Mouse (Mus musculus) mouse embryonic stem cell (cell line): ENCODE data around the gene G6pc.
"Not testable (repeated sequence)": the region's sequence is repeated elsewhere in the genome, so short reads cannot be mapped to it uniquely, and the experiment has no call there.

Experiments
- in situ Hi-C, 2 experiments: fragments of 300-500 bp; cut with MboI; formaldehyde crosslinking; loops; 1 replicate in 1 of 2; 3 replicates in 1 of 2; pipeline ENCODE4 v1.14.3; 2019 to 2020; ENCODE audit warnings: low sequenced_read_pairs in 2 of 2, low pct_unique_long_range_greater_than_20kb in 1 of 2, mixed read lengths in 1 of 2; ENCODE audit not compliant: unreplicated experiment in 1 of 2

The G6pc gene

DNA sequence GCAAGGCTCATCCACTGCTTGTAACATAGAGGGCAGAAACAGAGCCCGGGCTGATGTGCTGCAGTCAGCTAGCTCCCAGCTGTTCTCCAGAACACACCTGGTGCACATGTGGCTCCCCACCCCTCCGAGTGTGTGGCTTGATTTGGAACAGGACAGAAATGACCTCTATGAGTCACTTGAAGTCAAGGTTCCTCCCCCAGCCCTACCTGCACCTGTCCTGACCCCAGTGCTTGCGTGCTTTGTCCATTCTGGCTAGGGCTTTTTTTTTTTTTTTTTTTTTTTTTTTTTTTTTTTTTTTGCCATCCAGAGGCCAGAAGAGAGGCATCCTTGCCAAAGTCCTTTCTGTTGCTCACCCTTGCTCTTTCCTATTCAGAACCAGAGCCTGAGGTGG, 15.6 kb upstream of the G6pc start:
- in situ Hi-C loops = no loop called here

DNA sequence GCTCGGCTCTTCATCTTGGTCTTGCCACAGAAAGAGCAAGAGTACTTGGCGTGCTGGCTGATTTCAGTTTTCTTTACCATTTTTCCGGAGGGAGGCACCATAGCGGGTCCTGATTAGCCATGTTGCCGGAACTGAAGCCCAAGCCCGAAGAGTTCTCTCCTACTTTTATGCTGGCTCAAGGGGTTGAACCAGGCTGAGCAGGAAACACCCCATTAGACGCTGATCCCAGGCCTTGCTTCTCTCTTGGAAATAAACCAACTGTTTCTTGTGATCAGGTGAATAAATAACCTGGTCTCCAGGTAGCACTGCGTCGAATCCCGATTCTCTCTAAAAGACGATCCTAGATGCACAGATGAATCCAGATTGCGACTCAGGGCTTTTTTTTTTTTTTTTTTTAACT, 13.9 kb upstream of the G6pc start:
- in situ Hi-C loops = no loop called here

DNA sequence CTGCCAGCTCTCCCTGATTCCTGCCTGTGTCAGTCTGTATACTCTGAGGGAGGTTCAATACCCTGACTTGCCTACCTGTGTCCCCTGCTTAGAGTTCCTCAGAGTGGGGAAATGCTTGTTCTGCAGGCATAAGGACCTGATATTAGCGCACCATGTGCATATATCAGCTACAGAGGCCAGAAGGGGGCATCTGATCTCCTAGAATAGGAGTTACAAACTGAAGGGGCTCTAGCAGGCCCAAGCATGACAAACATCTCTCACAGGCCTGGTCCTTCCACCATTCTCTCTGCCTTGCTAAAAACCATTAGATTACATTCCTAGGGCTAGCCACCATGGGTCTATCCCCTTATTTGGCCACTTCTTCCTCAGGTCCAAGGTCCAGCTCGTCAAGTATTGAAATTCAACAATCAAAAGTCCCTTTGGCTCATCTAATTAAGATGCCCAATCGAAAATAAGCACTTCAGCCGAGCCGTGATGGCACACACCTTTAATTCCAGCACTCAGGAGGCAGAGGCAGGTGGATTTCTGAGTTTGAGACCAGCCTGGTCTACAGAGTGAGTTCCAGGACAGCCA, 12.8 kb upstream of the G6pc start:
- in situ Hi-C loops = no loop called here

DNA sequence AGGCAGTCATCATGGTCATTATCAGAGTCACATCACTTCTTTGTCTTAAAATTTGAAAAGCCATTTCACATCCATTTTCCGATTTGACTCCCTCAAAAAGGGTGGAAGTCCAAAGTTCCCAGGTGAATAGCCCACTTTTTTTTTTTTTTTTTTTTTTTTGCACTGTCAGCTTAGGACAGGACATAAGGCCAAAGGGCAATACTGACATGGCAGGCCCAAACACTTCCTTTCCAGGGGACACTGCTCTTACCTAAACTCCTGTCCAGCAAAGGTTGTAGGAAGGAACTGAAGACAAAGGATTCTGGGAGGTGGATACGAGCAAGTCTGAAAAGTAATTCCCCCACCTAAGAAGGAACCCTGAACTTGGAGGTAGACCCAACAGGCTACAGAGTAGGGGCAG, 11.4 kb upstream of the G6pc start:
- in situ Hi-C loops = no loop called here

DNA sequence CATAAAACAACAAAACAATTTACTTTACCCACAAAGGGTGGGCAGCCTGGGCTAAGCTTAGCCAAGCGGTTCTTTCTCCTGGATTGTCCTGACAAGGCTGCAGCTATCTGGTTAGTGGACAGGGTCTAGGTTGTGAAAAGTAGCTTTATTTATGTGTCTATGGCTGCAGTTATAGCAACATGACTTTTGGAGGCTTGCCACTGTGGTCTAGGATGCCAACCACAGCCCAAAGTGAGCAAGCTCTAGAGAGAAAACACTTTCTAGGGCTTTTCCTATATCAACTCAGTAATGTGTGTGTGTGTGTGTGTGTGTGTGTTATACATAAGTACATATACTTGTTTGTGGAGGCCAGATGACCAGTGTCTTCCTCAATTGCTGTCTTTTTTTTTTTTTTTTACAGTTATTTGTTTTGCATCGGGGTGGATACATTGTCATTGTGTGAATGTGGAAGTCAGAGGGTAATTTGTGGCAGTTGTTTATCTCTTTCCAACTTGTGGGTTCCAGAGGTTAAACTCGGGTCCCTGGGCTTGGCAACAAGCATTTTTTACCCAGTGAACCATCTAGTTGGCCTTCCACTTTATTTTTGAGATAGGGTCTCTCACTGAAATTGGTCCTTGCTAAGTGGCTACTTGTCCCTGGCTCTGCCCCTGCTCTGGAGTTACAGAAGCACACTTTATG, 9.7 kb upstream of the G6pc start:
- in situ Hi-C loops = no loop called here

DNA sequence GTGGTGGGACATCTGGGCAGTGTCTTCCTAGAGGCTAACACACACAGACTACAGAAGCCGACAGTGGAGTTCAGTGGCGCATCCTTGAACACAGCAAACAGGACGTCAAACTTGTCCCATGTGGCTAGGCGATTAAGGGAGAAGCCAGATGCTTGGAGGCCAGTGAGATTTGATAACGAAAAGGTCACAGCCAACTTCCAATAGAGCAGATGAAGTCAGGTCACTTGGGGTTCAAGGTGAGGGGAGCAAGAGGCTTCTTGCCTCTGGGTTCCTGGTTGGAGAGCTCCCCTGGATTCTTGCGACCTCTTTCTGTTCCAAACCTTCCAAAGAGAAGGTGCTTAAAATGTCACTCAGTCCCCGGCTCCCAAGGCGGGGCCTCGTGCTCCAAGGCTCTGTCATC, 7.6 kb upstream of the G6pc start:
- in situ Hi-C loops = no loop called here

DNA sequence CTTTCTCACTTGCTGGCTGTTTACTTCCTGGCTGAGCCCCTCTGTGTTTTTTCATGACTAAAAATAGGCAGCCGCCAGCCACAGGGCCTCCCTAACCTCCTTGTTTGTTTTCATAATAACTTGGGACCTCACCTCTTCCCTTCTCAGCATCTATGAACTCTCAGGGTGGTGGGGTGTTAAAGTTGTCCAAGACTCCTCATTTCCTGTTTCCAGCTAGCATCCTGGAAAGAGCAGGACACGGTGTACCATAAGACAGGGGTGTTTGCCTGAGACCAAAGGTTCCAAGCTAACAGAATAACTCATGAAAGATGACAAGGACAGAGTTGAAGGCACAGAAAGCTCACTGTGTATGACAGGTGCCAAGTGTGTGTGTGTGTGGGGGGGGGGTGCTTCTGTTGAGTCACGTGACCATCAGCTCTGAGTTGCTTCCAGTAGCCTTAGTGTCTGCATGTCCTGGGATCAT, 6.7 kb upstream of the G6pc start:
- in situ Hi-C loops = no loop called here

DNA sequence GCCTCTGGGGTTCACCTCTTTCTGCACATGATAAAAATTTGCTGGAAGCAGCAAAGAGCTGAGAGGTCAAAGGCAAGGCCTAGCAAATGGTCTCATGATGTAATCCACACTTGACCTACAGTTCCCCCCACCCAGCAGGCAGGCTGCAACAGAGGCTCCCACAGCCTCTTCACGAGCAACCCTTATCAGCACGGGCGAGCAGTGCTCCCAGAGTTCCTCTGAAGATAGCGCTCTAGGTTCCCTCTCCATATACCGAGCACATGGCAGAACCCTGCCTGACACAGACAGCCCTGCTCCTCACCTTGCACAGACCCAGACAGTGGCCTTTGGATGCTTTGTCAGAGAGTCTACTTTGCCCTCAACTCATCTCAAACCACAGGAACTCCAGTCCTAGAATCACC, 2.8 kb upstream of the G6pc start:
- in situ Hi-C loops = no loop called here

DNA sequence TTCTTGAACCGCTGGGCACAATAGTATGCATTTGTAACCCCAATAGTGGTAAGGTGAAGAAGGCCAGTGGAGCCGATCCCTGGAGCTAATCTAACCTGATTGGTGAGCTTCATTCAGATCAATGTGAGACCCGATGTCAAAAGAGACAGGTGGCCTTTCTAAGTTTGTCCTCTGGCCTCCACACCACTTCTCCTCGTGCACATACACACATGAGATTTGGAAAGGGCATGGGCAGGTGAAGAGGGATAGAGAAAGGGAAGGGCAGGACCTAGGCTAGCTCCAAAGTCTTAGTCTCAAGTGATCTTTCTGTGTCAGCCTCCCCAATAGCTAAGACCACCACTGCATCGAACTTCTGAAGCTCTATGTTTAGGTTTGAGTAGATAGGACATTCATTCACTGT, 2.8 kb downstream of the G6pc start:
- in situ Hi-C loops = no loop called here

DNA sequence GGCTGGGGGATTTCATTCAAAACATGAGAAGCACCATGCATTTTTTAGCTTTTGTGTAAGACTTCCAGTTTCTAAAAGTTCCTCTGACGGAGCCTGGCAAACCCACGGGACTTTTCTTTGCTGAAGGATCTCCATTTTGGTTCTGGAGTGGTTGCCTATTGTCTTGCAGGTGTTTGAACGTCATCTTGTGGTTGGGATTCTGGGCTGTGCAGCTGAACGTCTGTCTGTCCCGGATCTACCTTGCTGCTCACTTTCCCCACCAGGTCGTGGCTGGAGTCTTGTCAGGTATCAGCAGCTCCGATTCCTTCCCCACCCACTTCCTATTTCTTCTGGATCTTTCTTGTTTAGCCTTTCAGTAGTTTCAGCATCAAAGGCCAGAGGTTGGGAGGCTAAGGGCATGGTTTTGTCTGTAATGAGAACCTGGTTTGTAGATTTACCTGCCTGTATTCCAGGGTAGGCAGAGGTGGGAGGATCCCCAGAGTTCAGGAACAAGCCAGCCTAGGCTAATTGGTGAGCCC, 7.1 kb downstream of the G6pc start:
- in situ Hi-C loops = no loop called here

DNA sequence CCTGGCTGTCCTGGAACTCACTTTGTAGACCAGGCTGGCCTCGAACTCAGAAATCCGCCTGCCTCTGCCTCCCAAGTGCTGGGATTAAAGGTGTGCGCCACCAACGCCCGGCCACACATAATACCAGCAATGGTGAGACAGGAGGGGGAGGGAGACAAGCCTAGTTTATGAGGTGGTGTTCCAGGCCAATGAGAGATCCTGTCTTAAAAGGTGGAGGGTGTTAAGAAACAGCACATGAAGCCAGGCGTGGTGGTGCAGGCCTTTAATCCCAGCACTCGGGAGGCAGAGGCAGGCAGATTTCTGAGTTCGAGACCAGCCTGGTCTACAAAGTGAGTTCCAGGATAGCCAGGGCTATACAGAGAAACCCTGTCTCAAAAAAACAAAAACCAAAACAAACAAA, 10.8 kb downstream of the G6pc start:
- in situ Hi-C loops = not testable (repeated sequence)

DNA sequence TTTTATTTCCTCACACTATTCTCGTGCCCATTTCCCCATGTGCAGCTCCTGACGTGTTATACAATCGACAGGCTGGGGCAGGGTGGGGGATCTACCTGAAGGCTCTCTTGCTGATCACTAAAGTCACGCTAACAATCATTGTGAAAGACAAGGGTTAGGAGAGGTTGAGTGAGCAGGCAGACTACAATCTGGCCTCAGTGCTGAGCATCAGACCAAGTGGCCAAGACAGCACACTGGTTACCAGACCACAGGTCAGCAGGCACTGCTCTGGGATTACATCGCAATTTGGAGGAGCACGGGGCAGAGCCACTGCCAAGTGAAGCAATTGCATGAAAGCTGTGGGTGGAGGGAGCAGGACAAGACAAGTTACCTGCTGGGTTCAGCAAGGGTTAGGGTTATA, 11.6 kb downstream of the G6pc start:
- in situ Hi-C loops = no loop called here

DNA sequence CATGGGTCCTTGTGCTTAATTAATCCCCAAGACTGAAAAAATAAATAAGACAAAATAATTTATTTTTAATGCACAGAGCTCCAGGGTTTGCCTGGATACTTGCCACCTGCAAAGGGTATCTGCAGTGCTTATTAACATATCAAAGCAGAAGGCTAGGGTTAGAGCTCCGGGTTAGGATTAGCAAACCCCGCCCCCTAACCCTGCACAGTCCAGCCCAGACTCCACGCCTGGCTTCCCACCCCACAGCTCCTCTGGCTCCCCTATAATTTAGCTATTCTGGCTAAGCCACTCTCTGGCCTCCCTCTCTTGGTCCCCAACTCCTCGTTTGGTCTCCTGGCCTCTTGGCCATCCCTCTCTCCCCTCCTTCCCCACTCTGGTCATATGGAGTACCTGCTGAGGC, 14.5 kb downstream of the G6pc start:
- in situ Hi-C loops = no loop called here

DNA sequence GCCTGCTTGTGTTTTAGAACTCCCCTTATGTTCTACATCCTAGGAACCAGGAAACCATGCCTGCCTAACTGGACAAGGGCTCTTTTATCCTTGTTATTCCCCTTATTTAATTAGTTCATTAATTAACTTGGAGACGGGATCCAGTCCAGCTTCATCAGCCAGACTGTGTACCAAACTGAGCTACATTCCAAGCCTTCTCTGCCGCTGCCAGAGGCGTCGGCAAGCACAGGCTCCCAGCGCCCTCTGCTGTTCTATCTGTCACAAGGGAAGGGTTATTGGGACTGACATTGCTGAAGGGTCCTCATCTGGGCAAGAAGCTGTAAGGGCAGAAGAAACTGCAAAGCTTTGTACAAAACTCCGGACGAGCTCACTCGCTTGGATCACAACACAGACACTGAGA, 27.7 kb downstream of the G6pc start:
- in situ Hi-C loops = loop anchor here (5.0 kb wide), 2 partner anchors 58 to 63 kb away; partner anchors contain the start of gene Aoc3 (in 1 of the 2)

DNA sequence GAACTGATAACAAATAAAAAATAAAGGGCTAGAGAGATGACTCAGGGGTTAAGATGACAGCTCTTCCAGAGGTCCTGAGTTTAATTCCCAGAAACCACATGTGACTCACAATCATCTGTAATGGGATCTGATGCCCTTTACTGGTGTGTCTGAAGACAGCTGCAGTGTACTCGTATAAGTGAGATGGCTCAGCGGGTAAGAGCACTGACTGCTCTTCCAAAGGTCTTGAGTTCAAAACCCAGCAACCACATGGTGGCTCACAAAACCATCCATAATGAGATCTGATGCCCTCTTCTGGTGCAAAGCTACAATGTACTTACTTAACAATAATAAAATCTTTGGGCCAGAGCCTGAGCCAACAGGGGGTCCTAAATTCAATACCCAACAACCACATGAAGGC, 47.9 kb downstream of the G6pc start:
- in situ Hi-C loops = no loop called here

DNA sequence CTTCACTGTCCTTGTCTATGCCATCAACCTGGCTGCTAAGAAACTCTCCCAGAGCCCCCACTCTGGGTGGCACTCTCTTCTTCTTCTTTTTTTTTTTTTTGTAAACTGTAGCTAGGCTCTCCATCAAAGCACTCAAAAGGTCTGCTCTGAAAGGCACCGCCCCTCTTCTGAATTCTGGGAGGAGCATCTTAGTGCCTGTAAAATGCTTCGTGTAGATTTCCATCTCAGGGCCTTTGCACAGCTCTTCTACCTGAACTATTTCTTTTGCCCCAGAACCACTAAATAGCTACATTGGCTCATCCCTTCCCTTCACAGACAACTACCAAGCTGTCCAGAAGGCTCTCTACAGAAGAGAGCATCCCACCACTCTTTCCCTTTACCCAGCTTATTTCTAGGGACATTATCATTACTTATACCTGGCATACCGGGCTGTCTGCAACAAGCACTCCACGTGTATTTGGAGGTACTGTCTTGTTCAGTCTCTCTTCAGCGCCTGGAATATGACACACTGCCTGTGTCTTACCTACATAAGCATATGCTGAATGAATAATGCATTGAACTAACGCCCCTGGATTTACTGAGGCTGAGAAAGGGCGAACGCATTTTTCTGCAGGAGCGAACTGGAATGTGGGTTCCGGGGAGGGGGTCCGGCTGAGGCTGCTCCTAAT, 49.2 kb downstream of the G6pc start:
- in situ Hi-C loops = no loop called here

DNA sequence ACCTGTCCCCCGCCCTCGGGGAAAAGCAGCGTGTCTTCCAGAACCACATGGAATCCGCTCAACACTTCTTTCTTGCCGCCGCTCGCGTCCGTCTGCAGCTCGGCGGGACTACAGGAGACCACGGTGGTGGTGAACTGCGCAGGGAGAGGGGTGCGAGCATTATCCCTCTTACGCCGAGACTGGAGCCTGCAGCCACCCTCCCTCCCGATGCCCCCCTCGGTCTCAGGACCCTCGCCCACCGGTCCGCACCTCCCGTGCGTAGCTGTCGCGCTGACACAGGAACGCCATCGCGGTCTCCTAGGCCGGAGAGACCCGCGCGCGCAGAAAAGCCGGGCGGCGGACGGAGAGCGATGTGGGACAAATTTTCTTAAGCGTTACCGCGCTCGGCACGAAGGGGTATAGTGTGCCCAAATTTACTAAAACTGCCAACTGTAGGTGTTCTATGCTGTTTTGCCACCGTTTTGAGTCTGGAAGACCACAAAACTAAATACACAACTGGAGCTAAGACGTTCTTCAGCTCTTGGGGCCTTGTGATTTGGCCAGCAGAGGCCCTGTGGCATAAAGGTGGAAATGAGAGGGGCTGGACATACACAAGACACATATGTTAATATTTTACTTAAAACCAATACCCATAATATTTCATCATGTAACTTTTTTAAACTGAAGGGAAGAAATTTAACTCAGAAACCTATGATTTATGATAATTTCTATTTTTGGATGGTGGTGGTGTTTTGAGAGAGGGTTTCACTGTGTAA, 49.9 kb downstream of the G6pc start, which contains the start of gene Aarsd1:
Gene Aarsd1 (minus strand): TSS at position 515 of the 755 bp plus-strand sequence.
- in situ Hi-C loops = no loop called here

DNA sequence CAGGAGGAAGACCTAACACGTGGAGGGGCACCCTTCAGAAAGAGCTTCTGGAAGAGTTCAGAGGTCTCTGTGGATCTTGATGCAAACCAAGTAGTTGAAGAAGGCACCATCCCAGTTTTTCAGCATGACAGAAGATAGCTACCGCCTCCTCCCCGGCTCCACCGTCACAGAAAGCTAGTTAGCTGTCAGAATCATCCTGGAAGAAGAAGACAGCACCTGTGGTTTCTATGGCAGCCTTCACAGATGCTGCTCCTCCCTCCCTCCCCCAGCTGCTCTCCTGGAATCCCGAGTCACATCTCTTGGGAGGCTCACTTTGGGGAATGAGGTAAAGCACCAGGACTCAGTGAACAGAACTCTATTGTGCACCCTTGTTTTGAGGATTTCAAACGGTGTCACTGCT, 51.6 kb downstream of the G6pc start:
- in situ Hi-C loops = no loop called here

DNA sequence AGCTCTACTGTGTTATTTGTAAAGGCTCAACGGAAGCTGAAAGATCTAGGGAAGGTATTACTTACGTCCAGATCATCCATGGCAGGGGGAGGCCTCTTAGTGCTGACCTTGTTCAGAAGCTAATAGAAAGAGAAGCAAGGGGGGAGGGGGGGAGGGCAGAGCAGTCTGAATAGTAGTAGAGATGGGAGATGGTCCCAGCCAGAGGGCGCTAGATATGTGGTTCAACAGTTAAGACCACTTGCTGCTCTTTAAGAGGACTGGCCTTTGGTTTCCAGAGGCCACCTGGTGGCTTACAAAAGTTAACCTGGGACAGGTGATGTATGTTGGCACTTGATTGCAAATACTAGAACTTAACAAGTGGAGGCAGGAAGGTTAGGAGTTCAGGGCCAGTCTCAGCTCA, 52.2 kb downstream of the G6pc start:
- in situ Hi-C loops = no loop called here
